Mouse (Mus musculus) heart, embryonic 15.5 days (tissue): ENCODE data around the gene Btnl2. TPM values are rescaled to one million over a fixed set of nuclear protein-coding genes. Genes with fewer than 3 reads are reported as not detected.
"Not testable (repeated sequence)": the region's sequence is repeated elsewhere in the genome, so short reads cannot be mapped to it uniquely, and the experiment has no call there.

Experiments used
- ATAC-seq: fragments of 200-750 bp; cut with Nextera tagmentation; replicated peaks from 2 replicates; pipeline ENCODE4 v1.8.0; 2017; ENCODE audit warnings: low read depth, moderate TSS enrichment; ENCODE audit not compliant: insufficient number of reproducible peaks, insufficient read depth, low FRiP score
- H3K27ac ChIP-seq: fragments of 300-500 bp; sonication (generic); 2 replicates; pipeline ENCODE4 v1.5.1; 2015; ENCODE audit warnings: mild to moderate bottlenecking, inconsistent platforms
- H3K27me3 ChIP-seq: fragments of 300-500 bp; sonication (generic); 2 replicates; pipeline ENCODE4 v1.6.1; 2015; ENCODE audit warnings: inconsistent platforms
- H3K36me3 ChIP-seq: fragments of 300-500 bp; sonication (generic); 2 replicates; pipeline ENCODE4 v1.6.1; 2015; ENCODE audit warnings: mild to moderate bottlenecking, inconsistent platforms
- H3K4me1 ChIP-seq: fragments of 300-500 bp; sonication (generic); replicated peaks from 2 replicates; pipeline ENCODE4 v1.6.1; 2015; ENCODE audit warnings: inconsistent platforms
- H3K4me2 ChIP-seq: fragments of 300-500 bp; sonication (generic); 2 replicates; pipeline ENCODE4 v1.6.1; 2015; ENCODE audit warnings: inconsistent platforms, mild to moderate bottlenecking, moderate library complexity
- H3K4me3 ChIP-seq: fragments of 300-500 bp; sonication (generic); 2 replicates; pipeline ENCODE4 v1.5.1; 2015; ENCODE audit warnings: mild to moderate bottlenecking, inconsistent platforms
- H3K9ac ChIP-seq: fragments of 300-500 bp; sonication (generic); 2 replicates; pipeline ENCODE4 v1.6.1; 2015; ENCODE audit warnings: mild to moderate bottlenecking, inconsistent platforms
- H3K9me3 ChIP-seq: fragments of 300-500 bp; sonication (generic); replicated peaks from 2 replicates; pipeline ENCODE4 v1.6.1; 2016; ENCODE audit warnings: inconsistent platforms
- WGBS: fragments of 180-500 bp; shearing (Covaris S2); methylation state at CpG from one replicate; pipeline ENCODE4 v1.1.7; 2015; ENCODE audit warnings: mixed read lengths; 5-methylcytosine and 5-hydroxymethylcytosine counted together
- polyA plus RNA-seq: library from polyadenylated mRNA; unstranded; fragments of >200 nt; fragmentation: Nextera tagmentation; extraction: Ambion mirVana; gene quantifications from 2 replicates; pipeline ENCODE4 v1.2.1, GENCODE M21; 2015

Btnl2 gene
- 0.09 TPM in 1 of 2 replicates, not detected in the other for polyA plus RNA-seq

GRCm38 (mm10) chr17:34354539-34354938 lies at the start of gene Btnl2:
Gene Btnl2 (plus strand): TSS chr17:34354822.
- no peak within 1 kb of the TSS for H3K27ac ChIP-seq
- H3K9me3 ChIP-seq: no peaks in the 10 kb centered on the region
- no peak within 1 kb of the TSS for H3K4me2 ChIP-seq
- no peak within 1 kb of the TSS for H3K4me3 ChIP-seq
- no peaks in the 10 kb centered on the region for H3K27me3 ChIP-seq
- 77% methylated on average over 5 of the region's 5 CpGs for WGBS
- H3K4me1 ChIP-seq: no peaks in the 10 kb centered on the region
- ATAC-seq: no peak
- H3K9ac ChIP-seq: no peak within 1 kb of the TSS
- no peaks in the 10 kb centered on the region for H3K36me3 ChIP-seq

- H3K9ac ChIP-seq: no peak within 1 kb of the TSS
- peak; percentile 72 for ATAC-seq
- 0 out of 2 replicates have a peak, but pooled peaks cover 4% of the 10 kb centered on the region for H3K27me3 ChIP-seq
- no peaks in the 10 kb centered on the region for H3K36me3 ChIP-seq
- H3K4me3 ChIP-seq: no peak within 1 kb of the TSS
- no peak within 1 kb of the TSS for H3K4me2 ChIP-seq
- peaks cover 7% of the 10 kb centered on the region for H3K4me1 ChIP-seq
- no peak within 1 kb of the TSS for H3K27ac ChIP-seq
- H3K9me3 ChIP-seq: no peaks in the 10 kb centered on the region
Observed at GRCm38 (mm10) chr17:34305380-34306030, 49.1 kb upstream of the Btnl2 start, which contains the start of gene H2-Eb1. Gene H2-Eb1 (plus strand): TSS chr17:34305867.

- H3K9ac ChIP-seq: no peak overlapping the region
- H3K4me3 ChIP-seq: no peak overlapping the region
- H3K36me3 ChIP-seq: no peaks in the 10 kb centered on the region
- WGBS: 68% methylated on average over 2 of the region's 2 CpGs
- no peak overlapping the region for H3K27ac ChIP-seq
- H3K4me2 ChIP-seq: no peak overlapping the region
- no peaks in the 10 kb centered on the region for H3K9me3 ChIP-seq
- peaks cover 7% of the 10 kb centered on the region for H3K4me1 ChIP-seq
- 0 out of 2 replicates have a peak, but pooled peaks cover 4% of the 10 kb centered on the region for H3K27me3 ChIP-seq
- ATAC-seq: no peak
Observed at GRCm38 (mm10) chr17:34306407-34306806, 48.2 kb upstream of the Btnl2 start.

- Histone ChIP-seq H3K4me3 (no peak overlapping the region), H3K36me3 (no peaks in the 10 kb centered on the region), H3K27me3 (0 out of 2 replicates have a peak, but pooled peaks cover 4% of the 10 kb centered on the region), H3K4me2 (no peak overlapping the region), H3K9me3 (no peaks in the 10 kb centered on the region), H3K9ac (no peak overlapping the region), H3K27ac (no peak overlapping the region), H3K4me1 (peaks cover 7% of the 10 kb centered on the region)
- ATAC-seq: no peak
Observed at GRCm38 (mm10) chr17:34307216-34307615, 47.4 kb upstream of the Btnl2 start.

- H3K36me3 ChIP-seq: no peaks in the 10 kb centered on the region
- WGBS: 81% methylated on average over 4 of the region's 4 CpGs
- no peak overlapping the region for H3K4me3 ChIP-seq
- H3K4me1 ChIP-seq: peaks cover 7% of the 10 kb centered on the region
- H3K9me3 ChIP-seq: no peaks in the 10 kb centered on the region
- no peak for ATAC-seq
- no peak overlapping the region for H3K27ac ChIP-seq
- H3K9ac ChIP-seq: no peak overlapping the region
- H3K4me2 ChIP-seq: no peak overlapping the region
- H3K27me3 ChIP-seq: 0 out of 2 replicates have a peak, but pooled peaks cover 4% of the 10 kb centered on the region
Observed at GRCm38 (mm10) chr17:34308161-34308560, 46.5 kb upstream of the Btnl2 start.

- WGBS: 21% methylated on average over 10 of the region's 10 CpGs
- peak overlapping the region; percentile 71 for H3K9ac ChIP-seq
- no peaks in the 10 kb centered on the region for H3K9me3 ChIP-seq
- H3K27me3 ChIP-seq: 0 out of 2 replicates have a peak, but pooled peaks cover 4% of the 10 kb centered on the region
- peak overlapping the region; percentile 68 for H3K4me3 ChIP-seq
- peak overlapping the region; percentile 75 for H3K4me2 ChIP-seq
- no peaks in the 10 kb centered on the region for H3K36me3 ChIP-seq
- peak overlapping the region; percentile 69 for H3K27ac ChIP-seq
- peaks cover 7% of the 10 kb centered on the region for H3K4me1 ChIP-seq
- no peak for ATAC-seq
Observed at GRCm38 (mm10) chr17:34309225-34309624, 45.4 kb upstream of the Btnl2 start.

- 21% methylated on average over 38 of the region's 38 CpGs for WGBS
- Histone ChIP-seq H3K36me3 (no peaks in the 10 kb centered on the region), H3K27me3 (0 out of 2 replicates have a peak, but pooled peaks cover 4% of the 10 kb centered on the region), H3K4me3 (peak overlapping the region; percentile 68), H3K27ac (peak overlapping the region; percentile 69), H3K9ac (peak overlapping the region; percentile 71), H3K4me2 (peak overlapping the region; percentile 75), H3K9me3 (no peaks in the 10 kb centered on the region), H3K4me1 (peaks cover 7% of the 10 kb centered on the region)
- ATAC-seq: peak; percentile 82
Observed at GRCm38 (mm10) chr17:34309683-34310385, 44.8 kb upstream of the Btnl2 start.

GRCm38 (mm10) chr17:34310526-34310925 lies 44.1 kb upstream of the Btnl2 start:
- not testable (repeated sequence) for H3K27me3 ChIP-seq, H3K4me3 ChIP-seq, H3K9me3 ChIP-seq, H3K9ac ChIP-seq, H3K4me2 ChIP-seq, ATAC-seq, H3K27ac ChIP-seq, H3K36me3 ChIP-seq, H3K4me1 ChIP-seq
- 67% methylated on average over 3 of the region's 3 CpGs for WGBS

GRCm38 (mm10) chr17:34312185-34312584 lies 42.4 kb upstream of the Btnl2 start:
- no peak overlapping the region for H3K4me2 ChIP-seq
- H3K27me3 ChIP-seq: 0 out of 2 replicates have a peak, but pooled peaks cover 4% of the 10 kb centered on the region
- H3K36me3 ChIP-seq: no peaks in the 10 kb centered on the region
- no peak overlapping the region for H3K27ac ChIP-seq
- H3K4me1 ChIP-seq: peaks cover 7% of the 10 kb centered on the region
- no peak overlapping the region for H3K4me3 ChIP-seq
- ATAC-seq: no peak
- no peak overlapping the region for H3K9ac ChIP-seq
- H3K9me3 ChIP-seq: no peaks in the 10 kb centered on the region
- 63% methylated on average over 1 of the region's 1 CpGs for WGBS

GRCm38 (mm10) chr17:34313393-34313792 lies 41.2 kb upstream of the Btnl2 start:
- no peak for ATAC-seq
- WGBS: 32% methylated on average over 3 of the region's 3 CpGs
- Histone ChIP-seq H3K27ac (no peak overlapping the region), H3K9ac (no peak overlapping the region), H3K4me2 (no peak overlapping the region), H3K36me3 (no peaks in the 10 kb centered on the region), H3K4me3 (no peak overlapping the region), H3K27me3 (no peaks in the 10 kb centered on the region), H3K9me3 (no peaks in the 10 kb centered on the region), H3K4me1 (peaks cover 7% of the 10 kb centered on the region)

- Histone ChIP-seq H3K27me3 (no peaks in the 10 kb centered on the region), H3K9me3 (no peaks in the 10 kb centered on the region), H3K4me3 (no peak overlapping the region), H3K36me3 (no peaks in the 10 kb centered on the region), H3K4me1 (peaks cover 7% of the 10 kb centered on the region), H3K4me2 (no peak overlapping the region), H3K27ac (no peak overlapping the region), H3K9ac (no peak overlapping the region)
- no peak for ATAC-seq
- WGBS: 67% methylated on average over 9 of the region's 9 CpGs
Observed at GRCm38 (mm10) chr17:34314286-34314685, 40.3 kb upstream of the Btnl2 start.
